Mouse (Mus musculus): ENCODE data around the gene Nlgn2. TPM values are rescaled to one million over a fixed set of nuclear protein-coding genes. Genes with fewer than 3 reads are reported as not detected.

Nlgn2 gene
- 0.49 TPM for total RNA-seq (2023)

DNA sequence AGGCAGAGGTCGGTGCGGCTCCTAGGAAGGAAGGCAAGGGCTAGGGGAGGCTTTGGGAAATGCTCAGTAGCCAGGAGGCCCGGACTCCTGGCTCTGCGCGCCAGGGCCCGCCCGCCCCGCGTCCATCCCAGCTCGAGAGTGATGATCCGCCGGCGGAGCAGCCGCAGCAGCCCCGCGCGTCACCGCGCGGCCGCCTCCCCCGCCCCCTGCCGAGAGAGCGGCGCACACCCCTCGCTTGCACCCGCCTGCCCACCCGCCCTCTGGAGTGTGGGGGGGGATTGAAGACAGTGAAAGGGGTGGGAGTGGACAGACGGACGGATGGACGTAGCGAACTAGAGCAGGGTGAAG is at the start of gene Nlgn2:
Nlgn2 (minus strand) TSS at position 181 of the 348 bp plus-strand sequence.

DNA sequence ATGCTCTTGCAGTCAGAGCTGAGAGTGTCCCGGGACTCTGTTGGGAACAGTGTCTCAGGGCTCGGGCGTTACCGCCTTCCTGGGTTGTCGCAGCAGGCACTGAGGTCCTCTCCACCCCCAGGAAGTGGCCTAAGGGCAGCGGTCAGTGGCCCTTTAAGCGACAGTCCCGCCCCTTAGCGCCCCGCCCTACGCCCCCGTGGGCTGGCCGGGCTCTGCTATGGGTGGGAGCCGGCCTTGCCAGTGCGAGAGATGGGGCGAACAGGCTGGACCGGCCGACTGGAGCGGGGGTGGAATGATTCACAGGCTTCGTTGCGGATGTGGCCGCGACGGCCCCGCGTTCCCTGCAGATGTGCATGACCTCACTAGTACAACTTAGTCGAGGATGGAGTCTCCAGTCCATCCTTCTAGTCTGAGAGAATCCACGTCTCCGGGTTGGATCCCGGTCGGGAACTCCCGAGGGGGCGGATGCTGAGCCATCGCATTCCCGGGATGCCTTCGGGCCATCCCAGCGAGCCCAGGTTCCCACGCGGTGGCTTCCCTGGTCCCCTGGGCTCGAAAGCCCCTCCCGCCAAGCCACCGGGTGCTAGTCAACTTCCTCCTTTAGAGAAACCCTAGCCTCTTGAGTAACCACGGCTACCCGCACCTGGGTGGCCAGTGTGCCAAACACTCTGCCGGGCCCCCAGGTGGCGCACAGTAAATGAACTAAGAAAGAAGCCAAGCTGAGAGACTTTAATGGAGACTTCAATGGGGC is 43.4 kb upstream of the Nlgn2 start, which contains the start of gene Kctd11:
Kctd11 (minus strand) TSS at position 554 of the 751 bp plus-strand sequence.

DNA sequence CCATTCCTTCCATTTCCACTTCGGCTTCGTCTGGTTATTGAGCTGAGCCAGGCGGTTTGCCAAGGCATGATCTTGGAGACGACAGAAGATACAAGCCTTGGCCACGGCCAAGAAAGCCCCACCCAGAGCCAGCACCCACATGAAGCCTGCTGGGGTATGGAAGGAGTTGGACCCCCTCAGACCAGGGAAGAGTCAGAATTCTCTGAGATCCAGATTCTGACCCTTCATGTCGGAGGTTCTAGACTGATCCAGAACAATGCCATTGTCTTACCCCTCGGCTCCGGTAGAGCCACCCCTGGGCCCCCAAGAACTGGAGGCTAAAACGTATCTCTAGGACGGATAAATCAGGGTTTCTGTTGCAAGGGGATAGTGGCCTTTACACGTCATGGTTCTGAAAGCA is 40.3 kb upstream of the Nlgn2 start, which contains the start of gene Tmem95:
Tmem95 (minus strand) TSS at position 141 of the 400 bp plus-strand sequence.

DNA sequence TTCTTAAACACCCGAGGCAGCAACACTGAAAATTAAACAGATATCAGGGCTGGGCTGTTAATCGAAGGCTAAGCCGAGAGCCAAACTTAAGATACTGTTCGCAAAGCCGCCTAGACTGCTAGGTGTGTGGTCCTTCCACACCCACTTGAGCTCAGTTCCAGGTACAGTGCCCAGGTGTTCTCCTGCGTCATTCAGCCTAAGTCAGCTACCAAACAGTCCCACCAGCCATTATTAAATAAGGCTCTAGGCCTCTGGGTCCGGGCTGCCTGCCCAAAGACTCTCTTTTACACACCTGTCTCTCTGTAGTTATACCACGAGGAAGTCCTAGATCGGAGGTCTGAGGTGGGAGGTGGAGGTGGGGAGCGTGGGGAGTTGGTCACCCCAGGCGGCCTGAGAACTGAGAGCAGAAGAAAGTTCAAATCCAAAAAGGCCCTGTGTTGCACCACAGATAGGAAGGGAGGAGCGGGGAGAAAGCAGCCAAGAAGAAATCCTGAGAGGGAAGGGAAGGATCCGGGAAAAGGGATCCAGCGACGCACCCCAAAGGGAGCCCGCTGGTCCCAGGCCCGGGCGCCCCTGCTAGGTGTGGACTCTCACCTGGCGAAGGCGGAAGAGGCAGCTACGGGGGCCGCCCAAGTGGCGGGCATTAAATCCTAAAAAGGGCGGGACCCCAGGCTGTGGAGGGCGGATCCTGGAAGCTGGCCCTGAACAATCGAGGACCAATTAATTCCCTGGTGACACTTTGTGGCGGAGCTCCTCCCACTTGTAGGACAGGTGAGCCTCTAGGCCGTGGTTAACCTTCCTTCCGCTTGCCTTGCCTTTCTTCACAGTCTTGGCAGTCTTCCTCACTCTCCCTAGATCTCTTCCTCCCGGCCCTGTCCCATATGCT is 20.8 kb upstream of the Nlgn2 start, which contains the start of gene Tnk1:
Tnk1 (minus strand) TSS at position 618 of the 886 bp plus-strand sequence.

DNA sequence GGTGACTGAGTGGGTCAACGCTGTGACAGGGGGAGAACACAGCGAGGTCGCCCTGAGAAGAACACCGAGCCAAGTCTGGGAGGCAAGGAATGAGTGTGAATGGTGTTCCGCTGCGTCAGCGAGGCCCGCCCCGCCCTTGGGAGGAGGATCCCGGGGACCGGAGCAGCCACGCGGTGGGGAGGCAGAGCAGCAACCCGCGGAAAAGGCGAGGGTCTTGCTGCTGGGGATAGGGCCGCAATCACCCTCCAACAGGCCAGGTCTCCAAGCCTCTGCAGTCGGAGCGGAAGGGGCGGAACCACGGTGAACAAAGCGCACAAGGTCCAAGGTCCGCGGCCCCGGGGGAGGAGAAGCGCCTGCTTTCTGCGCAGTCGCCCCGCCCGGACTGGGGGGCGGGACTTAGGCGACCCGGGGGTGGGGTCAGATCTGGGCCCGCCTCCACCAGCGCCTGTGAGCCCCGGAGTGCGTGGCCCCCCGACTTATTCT is 8.7 kb upstream of the Nlgn2 start, which contains the start of gene Plscr3:
Plscr3 (plus strand) TSS at position 179 of the 483 bp plus-strand sequence.

DNA sequence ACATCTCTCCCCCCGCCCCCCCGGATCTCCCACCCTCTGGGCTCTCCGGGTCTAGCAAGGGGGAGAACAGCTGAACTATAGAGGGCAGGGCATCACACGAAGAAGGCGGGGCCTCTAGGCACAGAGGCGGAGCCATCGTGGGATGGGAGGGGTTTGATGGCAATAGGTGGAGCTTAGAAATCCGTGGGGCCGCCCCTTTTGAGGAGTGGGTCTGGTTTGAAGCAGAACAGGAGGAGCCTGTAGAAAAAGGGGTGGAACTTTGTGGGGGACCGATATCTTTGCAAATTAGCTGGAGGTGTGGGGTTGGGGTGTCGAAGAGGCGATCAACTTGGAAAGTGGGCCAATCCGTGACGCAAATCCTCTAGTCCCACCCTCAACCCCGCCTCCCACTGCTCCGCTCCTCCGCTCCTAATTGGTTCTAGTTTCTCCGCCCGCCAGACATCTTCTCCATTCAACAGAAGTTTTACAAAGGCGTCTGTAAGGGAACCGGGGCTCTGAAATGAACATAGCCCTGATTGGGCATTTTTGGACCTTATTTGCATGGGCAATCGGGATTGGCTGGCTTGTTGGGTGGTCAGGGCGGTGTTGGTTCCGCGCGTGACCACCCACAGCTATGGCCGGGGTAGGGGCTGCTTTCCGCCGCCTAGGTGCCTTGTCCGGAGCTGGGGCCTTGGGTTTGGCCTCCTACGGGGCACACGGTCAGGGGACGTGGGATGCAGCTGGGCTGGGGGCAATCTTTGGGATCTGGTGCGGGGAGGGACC is 549 bp upstream of the Nlgn2 start, which contains the start of gene Tmem256:
Tmem256 (plus strand) TSS at position 563 of the 762 bp plus-strand sequence.

DNA sequence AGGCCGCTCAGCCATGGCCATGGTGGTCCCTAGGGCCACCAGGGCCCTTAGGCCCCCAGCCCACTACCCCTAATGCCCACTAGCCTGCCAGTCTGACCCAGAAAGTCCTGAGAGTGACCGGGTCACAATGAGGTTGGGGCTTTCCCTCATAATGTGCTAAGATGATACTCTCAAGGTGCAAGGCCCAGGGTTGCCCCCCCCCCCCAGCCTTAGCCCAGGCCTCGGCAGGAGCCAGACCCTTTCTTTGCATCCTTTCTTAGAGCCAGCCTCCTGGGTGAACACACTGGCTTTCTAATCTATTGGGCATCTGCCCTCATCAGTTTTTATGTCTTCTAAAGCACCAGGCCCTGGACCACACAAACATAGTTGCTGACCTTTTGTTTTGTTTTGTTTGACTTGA is 15.5 kb downstream of the Nlgn2 start, which contains the start of gene Spem1:
Spem1 (minus strand) TSS at position 101 of the 400 bp plus-strand sequence.

DNA sequence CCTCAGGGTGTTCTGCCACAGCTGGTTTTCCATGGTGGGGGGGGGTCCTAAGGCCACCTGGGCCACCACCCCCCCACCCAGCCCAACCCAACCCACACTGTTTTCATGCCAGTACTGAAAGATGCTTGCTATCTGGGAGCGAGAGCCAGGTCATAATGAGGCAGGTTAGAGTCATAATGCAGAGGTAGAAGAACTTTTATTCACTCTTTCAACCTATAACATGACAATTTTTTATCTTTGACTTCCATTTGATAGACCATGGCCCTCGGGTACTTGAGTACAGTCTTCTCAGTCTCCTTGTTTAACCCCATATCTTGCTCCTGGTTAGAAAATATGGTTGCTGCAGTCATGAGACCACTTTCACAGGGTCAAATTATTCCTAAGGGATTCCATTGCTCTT is 19.2 kb downstream of the Nlgn2 start, which contains the start of gene Spem2:
Spem2 (minus strand) TSS at position 101 of the 400 bp plus-strand sequence.

DNA sequence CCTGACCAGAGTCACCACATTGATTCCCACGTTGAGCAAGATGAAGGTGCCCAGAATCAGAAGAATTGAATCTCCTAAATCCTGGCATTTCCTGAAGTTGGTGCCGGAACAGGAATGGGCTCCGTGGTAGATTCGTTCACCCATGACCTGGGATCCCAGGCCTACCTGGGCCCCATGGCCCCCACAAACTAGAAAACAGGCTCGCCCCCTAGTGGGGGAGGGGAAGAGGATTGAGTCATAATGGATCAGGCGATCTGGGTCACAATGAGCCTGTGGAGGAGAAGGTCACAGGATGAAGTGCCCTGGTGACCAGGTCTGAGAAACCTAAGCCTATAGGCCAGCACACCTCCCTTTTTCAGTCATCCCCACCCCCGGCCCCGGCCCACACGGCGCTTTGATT is 22.4 kb downstream of the Nlgn2 start, which contains the start of gene Gm39566:
Gm39566 (minus strand) TSS at position 144 of the 400 bp plus-strand sequence.

DNA sequence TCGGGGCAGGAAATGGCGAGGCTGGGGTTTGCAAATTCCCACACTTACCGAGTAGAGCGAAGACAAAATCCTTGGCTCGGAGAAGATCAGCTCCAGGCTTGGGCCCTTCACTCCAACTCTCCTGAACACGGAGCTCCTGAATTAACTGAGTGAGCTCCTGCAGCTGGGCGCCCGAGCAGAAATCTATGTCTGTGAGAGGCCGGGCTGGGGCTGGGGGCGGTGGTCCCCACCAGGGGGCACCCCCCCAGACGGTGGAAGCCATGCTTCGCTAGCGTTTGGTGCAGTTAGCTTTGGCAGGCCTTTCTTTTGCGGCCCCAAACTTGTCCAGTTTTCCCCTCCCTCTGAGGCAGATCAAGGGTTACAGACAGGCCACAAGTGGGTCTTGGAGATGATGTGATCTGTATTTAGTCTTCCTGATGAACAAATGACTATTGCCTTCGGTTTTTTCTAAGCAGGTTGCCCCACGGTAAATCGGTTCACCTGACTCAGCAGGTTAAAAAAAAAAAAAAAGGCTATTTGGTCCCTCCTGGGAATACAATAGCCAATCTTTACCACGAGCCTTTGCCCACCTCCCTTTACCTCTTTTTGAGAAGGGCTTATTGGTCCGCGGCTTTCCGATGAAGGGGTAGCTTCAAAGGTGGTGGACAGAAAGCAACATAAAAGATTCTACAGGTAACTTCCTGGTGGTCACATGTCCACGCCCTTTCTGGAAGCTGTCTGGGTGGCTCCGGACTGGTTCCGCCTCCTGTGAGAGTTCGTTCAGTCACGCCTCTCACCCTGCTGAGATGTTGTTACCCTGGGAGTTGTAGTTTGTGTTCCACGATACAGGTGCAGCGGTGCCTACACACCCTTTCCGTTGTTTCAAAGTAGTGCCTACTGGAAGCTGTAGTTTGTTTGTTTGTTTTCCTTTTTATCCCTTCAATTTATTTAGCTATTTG is 32.3 kb downstream of the Nlgn2 start, which contains the start of gene Tmem102:
Tmem102 (minus strand) TSS at position 653 of the 938 bp plus-strand sequence.

DNA sequence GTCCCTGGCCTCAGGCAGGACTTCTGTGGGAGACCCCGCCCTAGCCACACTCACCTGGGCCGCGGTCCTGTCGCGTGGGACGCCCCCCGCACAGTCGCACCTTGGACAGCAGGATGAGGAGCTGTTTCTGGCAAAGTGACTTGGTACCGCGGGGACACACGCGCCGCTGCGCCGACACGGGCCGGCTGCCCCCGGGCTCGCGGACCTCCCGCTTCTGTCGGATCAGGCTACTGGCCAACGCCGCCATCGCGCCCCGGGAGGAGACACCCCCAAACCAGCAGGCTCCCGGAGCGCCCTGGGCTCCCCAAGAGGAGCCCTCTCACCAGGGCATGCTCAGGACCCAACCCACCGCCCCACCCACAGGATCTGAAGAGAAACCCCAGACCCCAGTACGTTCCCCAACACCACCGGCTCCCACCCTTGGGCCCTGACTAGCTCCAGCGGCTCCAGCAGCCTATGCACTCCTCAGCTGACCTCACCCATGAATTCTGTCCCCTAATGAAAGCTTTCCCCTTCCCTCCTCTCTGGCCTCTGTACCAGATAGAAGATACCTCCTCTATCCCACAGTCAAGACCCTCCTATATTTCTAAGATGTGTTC is 36.1 kb downstream of the Nlgn2 start, which contains the start of gene Fgf11:
Fgf11 (minus strand) TSS at position 479 of the 599 bp plus-strand sequence.

DNA sequence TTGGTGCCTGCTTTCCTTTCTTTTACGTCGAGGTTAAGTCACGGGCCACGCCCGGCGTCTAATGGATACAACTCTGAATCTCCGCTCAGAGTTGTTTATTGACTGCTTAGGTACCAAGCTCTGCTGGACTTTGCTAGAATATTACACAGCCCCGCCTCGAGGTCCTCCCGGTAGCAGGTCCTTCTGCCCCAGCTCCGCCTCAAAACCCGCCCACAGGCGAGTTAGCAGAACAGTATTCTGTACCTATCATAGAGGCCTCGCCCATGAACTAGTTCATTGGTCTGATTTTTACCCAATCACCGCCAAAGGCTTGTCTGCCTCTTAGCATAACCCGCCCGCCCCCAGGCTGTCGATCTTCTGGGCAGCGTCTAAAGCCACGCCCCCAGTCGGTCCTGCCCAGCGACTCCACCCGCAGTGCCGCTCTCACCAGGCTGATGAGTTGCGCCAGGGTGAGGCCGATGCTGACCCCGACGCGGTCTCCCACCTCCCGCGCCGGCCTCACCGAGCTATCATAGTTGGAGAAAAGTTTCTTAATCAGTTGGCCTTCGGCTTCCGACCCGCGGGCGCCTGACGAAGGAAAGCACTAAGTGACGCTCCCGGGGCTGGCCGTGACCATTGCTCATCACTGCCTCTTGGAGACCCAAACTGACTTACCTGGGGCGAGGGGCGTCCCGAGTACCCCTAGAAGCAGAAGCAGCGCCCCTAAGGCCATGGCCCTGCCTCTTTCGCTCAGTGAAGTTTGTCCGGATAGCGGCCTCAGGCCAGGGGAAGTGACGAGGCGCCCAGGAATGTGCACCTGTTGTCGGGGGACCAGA is 42.2 kb downstream of the Nlgn2 start, which contains the start of gene Chrnb1:
Chrnb1 (minus strand) TSS at position 776 of the 815 bp plus-strand sequence.

Other genes with a start within 250 kb of the Nlgn2 start
- gene Atp1b2, start 231.8 kb downstream of the Nlgn2 start, total RNA-seq (2023) = 0.21 TPM
- not detected for gene Shbg, start 219.9 kb downstream of the Nlgn2 start, total RNA-seq (2023)
- not detected for gene Sat2, start 215.8 kb downstream of the Nlgn2 start, total RNA-seq (2023)
- gene Fxr2, start 204.8 kb downstream of the Nlgn2 start, total RNA-seq (2023) = 68.8 TPM
- gene Sox15, start 182.5 kb downstream of the Nlgn2 start, total RNA-seq (2023) = not detected
- gene Mpdu1, start 175.1 kb downstream of the Nlgn2 start, total RNA-seq (2023) = 60.5 TPM
- 7.5 TPM for gene Cd68, start 171.6 kb downstream of the Nlgn2 start, total RNA-seq (2023)
- gene Eif4a1, start 165.4 kb downstream of the Nlgn2 start, total RNA-seq (2023) = 892 TPM
- gene Senp3, start 155.7 kb downstream of the Nlgn2 start, total RNA-seq (2023) = 129 TPM
- not detected for gene Tnfsf13, start 152.0 kb downstream of the Nlgn2 start, total RNA-seq (2023)
- not detected for gene Tnfsf12, start 141.9 kb downstream of the Nlgn2 start, total RNA-seq (2023)
- gene Tnfsfm13, start 141.7 kb downstream of the Nlgn2 start, total RNA-seq (2023) = not detected
- 188 TPM for gene Polr2a, start 79.1 kb downstream of the Nlgn2 start, total RNA-seq (2023)
- not detected for gene Slc35g3, start 75.8 kb downstream of the Nlgn2 start, total RNA-seq (2023)
- 52.4 TPM for gene Zbtb4, start 71.9 kb downstream of the Nlgn2 start, total RNA-seq (2023)
- 3.1 TPM for gene Chrnb1, start 41.8 kb downstream of the Nlgn2 start, total RNA-seq (2023)
- gene Fgf11, start 35.9 kb downstream of the Nlgn2 start, total RNA-seq (2023) = not detected
- not detected for gene Tmem102, start 32.2 kb downstream of the Nlgn2 start, total RNA-seq (2023)
- not detected for gene Gm39566, start 22.5 kb downstream of the Nlgn2 start, total RNA-seq (2023)
- not detected for gene Spem2, start 19.3 kb downstream of the Nlgn2 start, total RNA-seq (2023)
- gene Spem1, start 15.6 kb downstream of the Nlgn2 start, total RNA-seq (2023) = not detected
- gene Tmem256, start 730 bp upstream of the Nlgn2 start, total RNA-seq (2023) = 20.8 TPM
- gene Plscr3, start 8.6 kb upstream of the Nlgn2 start, total RNA-seq (2023) = 18.2 TPM
- gene Tnk1, start 20.9 kb upstream of the Nlgn2 start, total RNA-seq (2023) = not detected
- not detected for gene Tmem95, start 40.2 kb upstream of the Nlgn2 start, total RNA-seq (2023)
- 1.0 TPM for gene Kctd11, start 43.6 kb upstream of the Nlgn2 start, total RNA-seq (2023)
- gene Acap1, start 57.8 kb upstream of the Nlgn2 start, total RNA-seq (2023) = 435 TPM
- gene 2810408A11Rik, start 63.2 kb upstream of the Nlgn2 start, total RNA-seq (2023) = 2.8 TPM
- gene Neurl4, start 63.3 kb upstream of the Nlgn2 start, total RNA-seq (2023) = 44.9 TPM
- 145 TPM for gene Gps2, start 76.1 kb upstream of the Nlgn2 start, total RNA-seq (2023)
- gene Eif5a, start 84.2 kb upstream of the Nlgn2 start, total RNA-seq (2023) = 317 TPM
- not detected for gene Ybx2, start 98.0 kb upstream of the Nlgn2 start, total RNA-seq (2023)
- not detected for gene Slc2a4, start 110.4 kb upstream of the Nlgn2 start, total RNA-seq (2023)
- not detected for gene Cldn7, start 127.0 kb upstream of the Nlgn2 start, total RNA-seq (2023)
- gene Ctdnep1, start 143.4 kb upstream of the Nlgn2 start, total RNA-seq (2023) = 114 TPM
- gene Elp5, start 144.7 kb upstream of the Nlgn2 start, total RNA-seq (2023) = 36.4 TPM
- 172 TPM for gene Gabarap, start 153.4 kb upstream of the Nlgn2 start, total RNA-seq (2023)
- gene Phf23, start 158.0 kb upstream of the Nlgn2 start, total RNA-seq (2023) = 55.3 TPM
- gene Dvl2, start 162.8 kb upstream of the Nlgn2 start, total RNA-seq (2023) = 47.2 TPM
- gene Acadvl, start 177.6 kb upstream of the Nlgn2 start, total RNA-seq (2023) = 46.3 TPM
- 27.8 TPM for gene Dlg4, start 179.2 kb upstream of the Nlgn2 start, total RNA-seq (2023)
- gene Asgr1, start 216.3 kb upstream of the Nlgn2 start, total RNA-seq (2023) = not detected